Mouse (Mus musculus): ENCODE results near the gene Baz2a.
"Not testable (repeated sequence)": the region's sequence is repeated elsewhere in the genome, so short reads cannot be mapped to it uniquely, and the experiment has no call there.

Baz2a gene

DNA sequence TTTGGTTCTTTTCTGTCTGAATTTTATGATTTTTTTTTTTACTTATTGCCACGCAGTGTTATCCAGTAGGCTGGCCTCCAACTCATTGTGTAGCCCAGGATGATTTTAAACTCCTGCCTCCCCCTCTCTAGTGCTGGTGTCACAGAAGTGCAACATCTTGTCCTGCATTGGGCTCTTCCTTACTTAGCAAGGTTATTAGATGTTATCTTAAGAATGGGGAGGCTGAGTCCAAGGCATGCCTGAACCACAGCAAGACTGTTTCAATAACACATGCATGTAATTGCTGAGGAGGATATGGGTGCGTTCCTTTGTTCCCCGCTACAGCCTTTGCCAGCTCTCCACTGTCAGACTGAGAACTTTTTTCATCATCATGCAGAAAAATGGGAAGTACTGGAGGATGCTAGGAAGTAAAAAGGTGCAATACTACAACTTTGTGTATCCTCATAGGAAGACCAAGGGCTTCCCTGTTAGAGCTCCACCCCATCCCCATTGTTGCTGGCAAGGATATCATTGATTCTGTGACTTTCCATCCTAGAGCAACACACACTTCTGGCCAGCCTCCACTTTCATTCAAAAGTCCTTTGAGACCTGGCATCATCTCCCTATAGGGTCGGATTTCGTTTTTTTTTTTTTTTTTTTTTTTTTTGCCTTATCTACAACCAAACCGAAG lies 9.4 kb upstream of the Baz2a start:
- no peak for DNase-seq (ENCODE audit: low spot score in 2 of 2)

DNA sequence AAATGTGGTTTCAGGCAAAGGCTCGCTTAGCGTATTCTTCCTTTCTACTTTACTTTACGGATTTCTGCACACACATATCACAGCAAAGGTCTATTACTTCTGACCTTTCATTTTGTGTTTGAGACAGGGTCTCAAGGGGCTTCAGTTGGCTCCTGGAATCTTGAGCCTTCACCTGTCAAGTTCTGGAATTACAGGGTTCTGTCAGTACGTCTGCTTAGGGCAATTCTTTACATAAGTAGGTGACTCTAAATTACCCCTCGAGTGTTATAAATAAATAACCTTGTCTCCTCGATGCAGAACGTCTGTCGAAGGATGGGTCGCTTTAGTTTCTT lies 8.9 kb upstream of the Baz2a start:
- no peak for DNase-seq (ENCODE audit: low spot score in 2 of 2)

GRCm38 (mm10) chr10:128082880-128083421 lies 8.4 kb upstream of the Baz2a start, which contains the start of gene Atp5b:
Atp5b (plus strand) TSS chr10:128083273.
- DNase-seq (ENCODE audit: low spot score in 2 of 2), result peak; percentile 98 to 99

GRCm38 (mm10) chr10:128083688-128084087 lies 7.7 kb upstream of the Baz2a start:
- peak; percentile 41 to 42 for DNase-seq (ENCODE audit: low spot score in 2 of 2)

- no peak for DNase-seq (ENCODE audit: low spot score in 2 of 2)
Measured at GRCm38 (mm10) chr10:128084160-128084559, 7.2 kb upstream of the Baz2a start.

DNA sequence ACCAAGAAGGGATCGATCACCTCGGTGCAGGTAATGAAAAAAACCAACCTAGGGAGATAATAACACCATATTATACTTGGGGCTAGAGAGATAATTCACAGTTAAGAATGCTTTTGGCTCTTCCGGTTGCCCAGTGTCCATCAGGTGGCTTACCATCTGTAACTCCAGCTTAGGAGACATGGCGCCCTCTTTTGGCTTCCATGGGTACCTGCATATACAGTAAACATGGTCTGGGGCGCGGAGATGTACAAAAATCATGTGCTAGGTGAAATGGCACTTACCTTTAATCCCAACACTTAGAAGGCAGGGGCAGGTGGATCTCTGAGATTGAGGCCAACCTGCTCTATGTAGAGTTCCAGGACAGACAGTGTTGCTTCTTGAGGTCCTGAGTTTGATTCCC lies 5.0 kb upstream of the Baz2a start:
- DNase-seq (ENCODE audit: low spot score in 2 of 2), result no peak

- not testable (repeated sequence) for DNase-seq (ENCODE audit: low spot score in 2 of 2)
Measured at GRCm38 (mm10) chr10:128087216-128087615, 4.2 kb upstream of the Baz2a start.

DNA sequence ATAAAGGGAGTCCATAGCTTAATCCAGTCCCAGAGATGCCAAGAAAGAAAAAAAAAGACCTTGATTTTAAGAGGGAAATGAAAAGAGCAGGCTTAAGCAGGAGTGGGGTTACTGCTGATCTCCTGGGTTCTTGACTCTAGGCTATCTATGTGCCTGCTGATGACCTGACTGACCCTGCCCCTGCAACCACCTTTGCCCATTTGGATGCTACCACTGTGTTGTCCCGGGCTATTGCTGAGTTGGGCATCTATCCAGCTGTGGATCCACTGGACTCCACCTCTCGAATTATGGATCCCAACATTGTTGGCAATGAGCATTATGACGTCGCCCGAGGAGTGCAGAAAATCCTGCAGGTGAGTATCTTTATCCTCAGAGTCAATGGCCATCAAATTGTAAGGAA lies 3.2 kb upstream of the Baz2a start:
- DNase-seq (ENCODE audit: low spot score in 2 of 2), result no peak

DNA sequence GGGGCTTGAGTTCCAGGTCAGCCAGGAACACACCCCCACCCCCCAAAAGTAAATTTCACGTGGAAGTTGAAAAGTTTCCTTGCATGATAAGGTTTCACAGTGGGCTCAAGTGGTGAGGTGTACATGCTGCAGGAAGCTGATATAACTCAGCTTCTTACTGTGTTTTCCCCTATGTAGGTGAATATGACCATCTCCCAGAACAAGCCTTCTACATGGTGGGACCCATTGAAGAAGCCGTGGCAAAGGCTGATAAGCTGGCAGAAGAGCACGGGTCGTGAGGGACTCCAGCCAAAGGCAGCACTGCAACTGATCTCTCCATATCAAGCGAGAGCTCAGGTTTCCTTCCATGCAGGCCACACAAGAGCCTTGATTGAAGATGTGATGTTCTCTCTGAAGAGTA lies 1.5 kb upstream of the Baz2a start:
- no peak for DNase-seq (ENCODE audit: low spot score in 2 of 2)

DNA sequence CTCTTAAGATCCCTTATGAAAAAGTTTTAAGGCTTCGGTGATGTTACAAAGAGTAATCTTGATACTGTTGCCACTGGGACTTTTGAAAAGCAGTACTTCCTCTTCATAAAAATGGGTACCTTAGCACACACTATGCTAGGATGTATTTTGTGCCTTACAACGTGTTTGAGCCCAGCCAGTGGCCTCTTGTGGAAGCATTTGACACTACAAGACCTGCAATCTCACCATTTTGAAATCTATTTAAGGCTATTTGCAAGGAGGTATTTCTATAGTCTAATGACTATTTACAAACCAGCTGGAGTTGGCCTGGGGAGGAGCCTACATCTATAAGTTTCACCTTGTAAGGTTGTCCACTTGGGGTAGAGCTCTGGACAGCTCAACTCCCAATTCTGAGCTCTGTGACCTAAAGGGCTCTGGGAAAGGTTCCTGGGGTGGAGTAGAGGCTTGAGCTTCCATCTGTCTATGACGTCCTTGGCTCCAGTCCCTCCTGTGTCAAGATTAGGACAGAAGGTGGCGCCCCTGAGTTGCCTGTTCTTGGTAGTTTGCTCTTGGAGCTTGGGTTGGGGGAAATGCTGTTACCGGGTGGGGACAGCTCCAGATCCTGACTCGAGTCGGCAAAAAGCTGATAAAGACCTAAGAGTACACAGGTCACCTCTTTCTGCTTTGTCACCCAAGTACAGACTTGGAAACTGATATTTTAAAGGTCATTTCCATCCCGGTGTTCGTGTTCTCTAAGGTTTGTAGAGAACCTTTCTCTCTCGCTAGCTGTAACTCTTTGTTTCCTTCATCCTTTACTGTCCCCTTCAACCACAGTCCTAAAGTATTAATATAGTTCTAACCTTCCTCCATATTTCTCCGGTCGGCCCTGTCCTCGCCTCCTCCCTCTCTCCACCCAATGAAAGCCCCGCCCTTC lies 470 bp upstream of the Baz2a start:
- DNase-seq (ENCODE audit: low spot score in 2 of 2), result peak; percentile 90 to 91

DNA sequence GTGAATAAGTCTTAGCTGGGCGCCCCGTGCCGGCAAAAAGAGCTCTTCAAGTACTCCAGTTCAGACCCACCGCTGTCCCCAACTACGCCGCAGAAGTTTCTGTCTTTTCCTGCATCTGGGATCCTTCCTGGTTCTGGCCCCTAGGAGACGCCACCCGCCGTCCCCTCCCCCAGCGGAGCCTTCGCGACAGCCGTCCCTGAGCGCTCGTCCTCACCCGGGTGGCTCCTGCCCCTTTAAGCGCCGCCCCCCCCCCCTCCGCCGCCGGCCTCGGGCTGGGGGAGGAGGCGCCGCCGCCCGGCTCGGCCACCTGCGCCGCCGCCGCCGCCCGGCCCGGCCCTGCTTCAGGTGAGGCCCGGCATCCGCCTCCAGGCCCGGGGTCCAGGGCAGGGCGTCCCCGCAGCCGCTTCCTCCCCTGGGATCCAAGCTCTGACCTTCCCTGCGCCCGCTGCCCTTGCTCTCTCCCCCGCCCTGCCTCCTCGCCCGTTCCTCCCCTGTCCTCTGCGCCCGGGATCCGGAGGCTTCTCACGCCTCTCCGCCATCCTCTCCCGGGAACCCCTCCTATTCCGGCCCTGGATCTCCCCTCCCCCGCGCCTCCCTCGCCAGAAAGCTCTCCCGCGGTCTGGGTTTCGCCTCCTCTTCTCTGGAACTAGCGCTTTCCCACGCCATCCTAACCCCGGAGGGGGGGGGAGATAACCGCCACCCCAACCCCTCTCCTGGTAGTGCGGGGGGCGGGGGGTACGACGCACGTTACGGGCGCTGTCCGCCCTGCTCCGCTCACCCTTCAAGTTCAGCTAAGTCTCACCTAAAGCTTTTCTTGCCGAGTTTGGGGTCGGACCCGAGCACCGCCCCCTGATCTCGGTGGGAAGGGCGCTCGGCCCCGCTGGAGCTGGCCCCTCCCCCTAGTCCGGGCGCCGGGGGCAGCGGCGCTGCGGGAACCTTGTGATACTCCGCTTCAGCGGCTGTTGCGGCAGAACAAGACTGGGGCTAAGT lies 1.4 kb downstream of the Baz2a start:
- peak; percentile 84 to 85 for DNase-seq (ENCODE audit: low spot score in 2 of 2)

DNA sequence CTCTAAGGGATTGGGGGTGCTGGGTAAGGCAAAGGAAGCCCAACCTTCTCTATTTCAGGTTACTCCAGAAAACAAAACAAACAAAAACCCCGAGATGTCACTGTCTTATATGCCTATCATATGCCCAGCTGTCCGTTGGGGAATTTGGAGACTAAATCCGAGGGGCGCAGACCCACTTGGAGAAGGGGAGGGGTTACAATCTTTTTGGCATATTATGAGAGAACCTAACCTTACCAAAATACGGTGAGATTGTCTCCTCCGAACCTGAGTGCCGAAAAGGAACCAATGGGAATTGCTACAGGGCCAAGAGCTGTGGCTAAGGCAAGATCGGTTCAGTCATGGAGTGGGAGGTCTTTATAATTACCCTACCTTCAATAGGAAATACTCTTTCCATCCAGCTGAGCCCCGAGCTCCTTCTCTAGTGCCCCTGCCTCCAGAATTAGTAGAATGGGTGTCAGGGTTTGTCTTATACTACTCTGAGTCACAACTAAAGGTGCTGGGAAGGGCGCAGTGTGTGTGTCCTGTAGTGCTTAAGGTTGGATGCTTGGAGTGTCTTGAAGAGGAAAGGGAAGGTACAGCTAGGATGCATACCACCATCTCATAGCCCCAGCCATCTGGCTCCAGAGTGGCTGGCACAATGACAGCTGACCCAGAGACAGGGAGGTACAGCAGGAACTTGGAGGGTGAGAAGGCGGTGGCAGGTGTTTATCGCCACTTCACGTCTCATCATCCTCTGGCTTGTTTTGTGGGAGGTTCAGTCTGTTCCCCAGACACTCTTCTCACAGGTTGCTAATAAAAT lies 2.3 kb downstream of the Baz2a start:
- DNase-seq (ENCODE audit: low spot score in 2 of 2), result peak; percentile 35 to 47

- DNase-seq (ENCODE audit: low spot score in 2 of 2), result peak; percentile 77 to 79
Measured at GRCm38 (mm10) chr10:128094340-128094968, 3.1 kb downstream of the Baz2a start.

DNA sequence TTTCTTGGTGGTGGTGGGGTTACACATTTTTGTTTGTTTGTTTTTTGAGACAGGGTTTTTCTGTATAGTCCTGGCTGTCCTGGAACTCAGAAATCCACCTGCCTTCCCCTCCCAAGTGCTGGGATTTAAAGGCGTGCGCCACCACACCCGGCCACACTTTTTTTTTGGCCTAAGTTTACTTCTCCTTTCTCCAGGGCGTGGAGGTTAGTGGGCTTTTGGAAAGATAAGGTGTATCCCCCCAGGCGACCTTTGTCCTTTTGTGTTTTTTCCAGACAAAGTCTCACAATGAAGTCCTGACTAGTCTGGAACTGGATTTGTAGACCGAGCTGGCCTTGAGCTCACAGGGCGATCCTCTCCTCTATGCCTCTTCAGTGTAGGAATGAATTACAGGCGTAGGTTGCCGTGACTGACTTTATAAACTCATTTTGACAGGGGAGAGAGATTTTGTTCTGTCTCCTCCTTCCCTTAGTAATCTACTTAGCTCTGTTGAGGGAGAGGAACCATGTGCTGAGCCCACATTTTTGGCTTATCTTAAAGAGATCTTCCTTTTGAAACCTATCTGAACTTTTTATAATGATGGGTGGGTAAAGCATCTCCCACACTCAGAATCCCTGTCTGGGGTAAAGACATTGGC lies 3.7 kb downstream of the Baz2a start:
- DNase-seq (ENCODE audit: low spot score in 2 of 2), result no peak

DNA sequence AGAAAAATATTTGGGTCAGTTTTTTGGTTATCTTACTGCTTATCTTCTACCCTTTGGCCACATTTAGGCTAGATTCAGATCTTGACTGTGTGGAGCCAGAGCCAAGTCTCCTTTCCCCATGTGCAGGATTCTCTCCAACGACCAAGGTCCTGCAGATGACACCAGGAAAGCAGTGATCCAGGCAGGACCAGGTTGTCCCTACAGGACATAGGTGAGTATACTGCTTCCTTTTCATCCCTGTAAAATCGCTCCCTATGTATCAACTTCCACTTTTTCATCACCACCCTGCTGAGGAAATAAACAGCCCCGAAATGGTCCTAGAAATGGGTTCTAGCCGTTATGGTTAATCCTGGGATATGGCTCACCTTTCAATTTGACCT lies 4.9 kb downstream of the Baz2a start:
- DNase-seq (ENCODE audit: low spot score in 2 of 2), result no peak

DNA sequence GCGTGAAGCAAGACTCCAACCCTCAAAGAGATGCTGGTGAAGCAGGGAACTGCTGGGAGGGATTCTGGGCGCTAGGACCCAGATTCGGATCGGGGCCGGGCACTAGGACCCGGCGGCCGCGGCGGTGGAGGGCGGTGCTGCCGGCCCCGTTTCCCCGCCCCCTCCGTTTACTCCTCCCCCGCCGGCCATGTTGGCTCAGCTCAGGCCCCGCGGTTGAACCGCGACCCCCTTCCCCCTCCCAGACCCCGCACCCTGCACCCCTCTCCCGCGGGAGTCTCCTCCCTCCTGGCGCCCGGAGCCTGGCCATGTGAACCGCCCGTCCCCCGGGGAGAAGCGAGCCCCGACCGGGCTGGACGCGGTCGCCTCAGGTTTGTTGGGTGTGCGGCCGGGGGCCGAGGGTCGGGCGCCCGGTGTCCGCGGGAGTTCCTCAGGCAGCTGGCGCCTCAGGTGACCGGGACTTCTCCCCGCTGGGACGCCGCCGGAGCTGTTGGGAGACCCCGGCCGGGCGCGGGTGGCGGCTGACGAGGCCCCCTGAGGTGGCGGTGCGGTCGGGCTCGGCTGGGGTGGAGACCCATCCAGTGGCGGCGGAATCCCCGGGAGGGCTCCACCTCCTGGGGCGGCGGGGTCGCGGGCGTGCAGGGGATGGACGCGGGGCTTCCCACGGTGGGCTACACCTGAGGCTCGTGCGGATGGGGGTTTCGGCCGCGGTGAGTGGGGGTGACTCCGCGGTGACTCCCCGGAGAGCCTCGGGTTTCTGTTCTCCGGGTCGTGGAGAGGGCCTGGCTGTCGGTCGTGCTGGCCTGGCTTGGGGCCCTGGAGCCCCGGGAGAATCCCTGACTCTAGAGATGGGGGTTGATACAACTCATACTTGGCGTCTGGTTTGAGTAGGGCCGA lies 5.6 kb downstream of the Baz2a start:
- DNase-seq (ENCODE audit: low spot score in 2 of 2), result peak; percentile 91

GRCm38 (mm10) chr10:128097587-128097971 lies 6.2 kb downstream of the Baz2a start:
- peak; percentile 75 to 77 for DNase-seq (ENCODE audit: low spot score in 2 of 2)

GRCm38 (mm10) chr10:128110103-128110761 lies 18.9 kb downstream of the Baz2a start:
- no peak for DNase-seq (ENCODE audit: low spot score in 2 of 2)

All from right cerebral cortex, postnatal 10 days (tissue).